Mouse (Mus musculus) G1E (cell line): ENCODE results near the gene Kcna2.

Source experiments
- CTCF ChIP-seq: IDR thresholded peaks from 2 replicates; pipeline ENCODE4 v1.5.1; 2012; ENCODE audit warnings: low read depth, low read length, inconsistent platforms, mixed read lengths
- GATA1 ChIP-seq: IDR thresholded peaks from 2 replicates; pipeline ENCODE4 v1.6.1; 2012; ENCODE audit warnings: borderline replicate concordance, low read length, inconsistent platforms, mixed read lengths
- POLR2AphosphoS5 ChIP-seq: IDR thresholded peaks from 2 replicates; pipeline ENCODE4 v1.6.1; 2012; ENCODE audit warnings: low read depth, low read length, inconsistent platforms; ENCODE audit not compliant: insufficient replicate concordance

DNA sequence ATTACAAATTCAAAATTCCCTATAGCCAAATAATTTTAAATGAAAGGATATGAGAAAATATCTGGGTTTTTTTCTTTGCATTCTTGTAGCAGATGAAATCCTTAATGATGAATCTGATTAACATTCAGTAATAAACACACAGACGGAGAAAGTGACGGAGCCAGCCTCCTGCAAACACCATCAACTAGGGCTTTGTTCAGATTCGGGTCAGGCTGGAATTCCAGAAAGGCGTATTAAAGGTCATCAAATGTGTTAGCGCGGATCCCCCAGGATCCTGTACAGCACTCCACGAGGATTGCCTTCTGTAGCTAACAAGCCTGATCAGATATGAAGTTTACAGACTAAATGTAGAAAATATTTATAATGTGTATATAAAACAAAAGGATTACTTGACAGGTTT, 46.2 kb downstream of the Kcna2 start:
- TF ChIP-seq GATA1 (no peak), CTCF (no peak), POLR2AphosphoS5 (no peak)
